Mouse (Mus musculus): ENCODE data around the gene Olfr91.

Olfr91 gene

GRCm38 (mm10) chr17:37062101-37062641, 35.9 kb downstream of the Olfr91 start:
- peak in 1 of 2 experiments; percentile 75 for DNase-seq (ENCODE audit: low spot score in 2 of 2)

- no peak for DNase-seq (ENCODE audit: low spot score in 2 of 2)
These were observed 36.6 kb downstream of the Olfr91 start for GRCm38 (mm10) chr17:37061435-37061834.

GRCm38 (mm10) chr17:37056957-37057356, 41.1 kb downstream of the Olfr91 start:
- DNase-seq (ENCODE audit: low spot score in 2 of 2): no peak

- DNase-seq (ENCODE audit: low spot score in 2 of 2): no peak
These were observed 46.3 kb downstream of the Olfr91 start for GRCm38 (mm10) chr17:37051745-37052144.

- DNase-seq (ENCODE audit: low spot score in 2 of 2): no peak
These were observed 47.2 kb downstream of the Olfr91 start for GRCm38 (mm10) chr17:37050876-37051275.

GRCm38 (mm10) chr17:37050399-37050798, 47.7 kb downstream of the Olfr91 start:
- DNase-seq (ENCODE audit: low spot score in 2 of 2): peak in 1 of 2 experiments; percentile 94

GRCm38 (mm10) chr17:37049570-37050310, 48.3 kb downstream of the Olfr91 start:
- peak in 1 of 2 experiments; percentile 84 for DNase-seq (ENCODE audit: low spot score in 2 of 2)

GRCm38 (mm10) chr17:37048383-37048782, 49.7 kb downstream of the Olfr91 start:
- DNase-seq (ENCODE audit: low spot score in 2 of 2): no peak

GRCm38 (mm10) chr17:37047981-37048380, 50.1 kb downstream of the Olfr91 start:
- no peak for DNase-seq (ENCODE audit: low spot score in 2 of 2)

- no peak for DNase-seq (ENCODE audit: low spot score in 2 of 2)
These were observed 50.6 kb downstream of the Olfr91 start for GRCm38 (mm10) chr17:37047332-37047976.

- DNase-seq (ENCODE audit: low spot score in 2 of 2): peak in 1 of 2 experiments; percentile 64
These were observed 51.6 kb downstream of the Olfr91 start for GRCm38 (mm10) chr17:37046312-37047112.

- DNase-seq (ENCODE audit: low spot score in 2 of 2): peak in 1 of 2 experiments; percentile 79
These were observed 52.3 kb downstream of the Olfr91 start, which contains the start of gene Gabbr1 for GRCm38 (mm10) chr17:37045611-37046311. Gene Gabbr1, plus strand, starts transcription at chr17:37045966.

GRCm38 (mm10) chr17:37044651-37045244, 53.3 kb downstream of the Olfr91 start:
- DNase-seq (ENCODE audit: low spot score in 2 of 2): no peak
